Mouse (Mus musculus) ovary, adult 18-20 months (tissue): Measurements from ENCODE around the gene Jtb.

ENCODE experiments used
- DNase-seq: peaks from one replicate; pipeline ENCODE4 v3.0.0; 2022; ENCODE audit warnings: low spot score, mixed read lengths

Gene Jtb

GRCm38 (mm10) chr3:90263121-90263771, 31.8 kb downstream of the Jtb start:
- no peak for DNase-seq

GRCm38 (mm10) chr3:90264687-90265033, 33.3 kb downstream of the Jtb start:
- DNase-seq: no peak

- peak; percentile 78 for DNase-seq
These were observed 33.9 kb downstream of the Jtb start, which contains the start of gene Dennd4b for GRCm38 (mm10) chr3:90265034-90265931. Gene Dennd4b (plus strand): TSS chr3:90265185.

GRCm38 (mm10) chr3:90265932-90266741, 34.7 kb downstream of the Jtb start:
- DNase-seq: no peak

- DNase-seq: no peak
These were observed 35.7 kb downstream of the Jtb start for GRCm38 (mm10) chr3:90266901-90267775.

GRCm38 (mm10) chr3:90268190-90268589, 36.8 kb downstream of the Jtb start:
- no peak for DNase-seq

- no peak for DNase-seq
These were observed 37.6 kb downstream of the Jtb start for GRCm38 (mm10) chr3:90268971-90269370.

- no peak for DNase-seq
These were observed 39.4 kb downstream of the Jtb start for GRCm38 (mm10) chr3:90270784-90271183.

- DNase-seq: no peak
These were observed 40.8 kb downstream of the Jtb start for GRCm38 (mm10) chr3:90272170-90272569.

GRCm38 (mm10) chr3:90273855-90274254, 42.5 kb downstream of the Jtb start:
- DNase-seq: no peak

GRCm38 (mm10) chr3:90275286-90275685, 43.9 kb downstream of the Jtb start:
- no peak for DNase-seq

- DNase-seq: no peak
These were observed 45.5 kb downstream of the Jtb start for GRCm38 (mm10) chr3:90276858-90277257.

GRCm38 (mm10) chr3:90277793-90278192, 46.4 kb downstream of the Jtb start:
- no peak for DNase-seq

GRCm38 (mm10) chr3:90278211-90278610, 46.8 kb downstream of the Jtb start:
- DNase-seq: no peak

GRCm38 (mm10) chr3:90279216-90279615, 47.8 kb downstream of the Jtb start:
- no peak for DNase-seq

- no peak for DNase-seq
These were observed 48.3 kb downstream of the Jtb start for GRCm38 (mm10) chr3:90279743-90280142.

- DNase-seq: no peak
These were observed 49.3 kb downstream of the Jtb start for GRCm38 (mm10) chr3:90280708-90281107.

- DNase-seq: no peak
These were observed 52.8 kb downstream of the Jtb start for GRCm38 (mm10) chr3:90284150-90284549.
